Mouse (Mus musculus) left cerebral cortex, adult 6 months (tissue): Measurements from ENCODE around the gene Lysmd1. TPM values are rescaled to one million over a fixed set of nuclear protein-coding genes. Genes with fewer than 3 reads are reported as not detected.

Experiments used
- long read RNA-seq, 2 experiments: library from polyadenylated mRNA; unstranded; transcript quantifications; one replicate each; pipeline ENCODE4 v2.0.0; 2019 to 2020
- polyA plus RNA-seq: library from polyadenylated mRNA; unstranded; fragments of <200 nt; fragmentation: Nextera tagmentation; gene quantifications from 2 replicates; pipeline ENCODE4 v1.2.3, GENCODE M21; 2021

Lysmd1 gene
- polyA plus RNA-seq: 11.0 and 11.8 TPM in 2 replicates
- long read RNA-seq, experiment 1, transcript Lysmd1-201 (3 exons, 2,394 nt): major isoform, 92 of 95 reads
- long read RNA-seq, experiment 1, partial matches to known transcripts: 1 of 95 reads
- long read RNA-seq, experiment 1, other reads (novel, unspliced or antisense): 2 of 95 reads
- long read RNA-seq, experiment 2, transcript Lysmd1-201 (3 exons, 2,394 nt): major isoform, 10 of 14 reads
- long read RNA-seq, experiment 2, partial matches to known transcripts: 3 of 14 reads
- long read RNA-seq, experiment 2, other reads (novel, unspliced or antisense): 1 of 14 reads

DNA sequence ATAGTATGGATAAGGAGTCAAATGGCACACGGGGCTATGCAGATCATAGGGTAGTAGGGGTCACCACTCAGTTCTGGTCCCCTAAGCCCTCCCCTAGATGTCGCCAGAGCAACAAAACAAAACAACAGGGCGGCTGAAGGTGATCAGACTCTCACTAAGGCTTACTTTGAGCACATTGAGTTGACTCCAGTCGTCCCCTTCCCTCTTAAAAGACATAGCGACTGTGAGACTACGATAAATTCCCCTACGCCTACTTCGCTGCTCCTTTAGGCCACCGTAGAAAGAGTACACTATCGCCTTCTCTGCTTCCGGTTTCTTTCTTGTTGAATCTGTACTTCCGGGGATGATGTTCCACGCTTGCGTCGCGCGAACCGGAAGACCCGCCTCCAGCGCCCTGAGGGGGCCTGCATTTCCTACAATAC, at the start of gene Lysmd1, which contains the start of gene Scnm1:
Lysmd1 (plus strand) TSS at position 409 of the 422 bp plus-strand sequence.
Scnm1 (minus strand) TSS at position 332 of the 422 bp plus-strand sequence.

DNA sequence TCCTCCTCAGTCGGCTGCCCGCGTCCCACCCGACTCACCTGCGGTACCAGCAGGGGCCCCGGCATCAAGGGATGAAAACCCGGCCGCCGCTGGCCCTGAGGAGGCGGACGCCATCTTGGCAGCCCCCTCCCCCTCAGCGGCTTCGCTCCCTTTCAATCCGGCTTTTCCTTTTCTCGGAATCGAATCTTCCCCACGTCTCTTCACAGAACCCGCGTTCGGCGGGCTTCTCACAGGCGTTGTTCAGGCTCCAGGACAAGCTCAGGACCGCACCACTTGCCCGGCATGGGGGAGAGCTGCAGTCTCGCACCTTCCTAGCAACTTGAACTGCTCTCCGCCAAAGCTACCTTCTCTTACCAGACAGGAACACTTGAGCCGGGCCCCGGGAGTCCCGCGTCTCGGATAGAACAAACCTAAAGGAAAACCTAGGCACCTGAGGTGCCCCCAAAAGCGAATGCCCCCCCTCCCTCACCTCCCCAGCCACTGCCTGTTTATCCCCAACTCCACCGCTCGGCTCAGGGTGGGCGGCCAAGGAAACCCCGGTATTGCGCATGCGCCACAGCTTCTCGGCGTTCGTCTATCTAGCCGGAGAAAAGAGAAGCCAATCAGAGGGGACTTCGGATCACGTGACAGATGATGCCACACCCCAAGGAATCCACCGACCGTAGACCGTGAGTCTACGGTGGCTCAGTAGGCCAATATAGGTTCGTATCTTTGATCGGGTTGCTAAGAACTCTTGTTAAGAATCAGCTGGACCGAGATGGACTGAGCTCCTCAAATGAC, 27.4 kb upstream of the Lysmd1 start, which contains the start of gene Pip5k1a:
Pip5k1a (minus strand) TSS at position 593 of the 780 bp plus-strand sequence.

DNA sequence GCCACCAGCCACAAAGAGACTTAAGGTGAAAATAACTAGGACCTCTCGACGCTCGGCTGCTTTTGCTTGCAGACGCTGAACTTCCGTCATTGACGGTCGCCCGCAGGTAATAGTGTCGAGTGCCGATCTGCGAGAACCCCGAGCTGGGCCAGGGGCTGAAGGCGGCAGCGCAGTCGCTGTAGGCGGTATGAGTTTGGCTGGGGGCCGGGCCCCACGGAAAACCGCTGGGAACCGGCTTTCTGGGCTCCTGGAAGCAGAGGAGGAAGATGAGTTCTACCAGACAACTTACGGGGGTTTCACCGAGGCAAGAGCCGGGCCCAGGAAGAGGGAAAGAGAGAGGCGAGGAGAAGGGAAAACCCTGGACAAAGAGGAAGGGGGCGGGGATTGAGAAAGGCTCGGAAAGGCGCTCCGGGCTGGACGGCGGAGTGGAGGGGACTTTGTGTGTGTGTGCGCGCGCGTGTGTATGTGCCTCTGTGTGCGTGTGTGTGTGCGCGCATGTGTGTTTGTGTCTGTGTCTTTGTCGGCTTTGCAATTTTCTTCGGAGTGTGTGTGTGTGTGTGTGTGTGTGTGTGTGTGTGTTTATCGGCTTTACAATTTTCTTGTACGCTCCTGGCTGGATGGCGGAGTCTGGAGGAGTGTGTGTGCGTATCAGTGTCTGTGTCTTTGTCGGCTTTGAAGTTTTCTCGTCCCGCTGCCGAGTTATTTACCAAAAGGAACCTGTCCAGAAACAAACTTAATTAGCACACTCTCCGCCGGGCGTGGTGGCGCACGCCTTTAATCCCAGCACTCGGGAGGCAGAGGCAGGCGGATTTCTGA, 22.8 kb upstream of the Lysmd1 start, which contains the start of gene Vps72:
Vps72 (plus strand) TSS at position 112 of the 816 bp plus-strand sequence.

DNA sequence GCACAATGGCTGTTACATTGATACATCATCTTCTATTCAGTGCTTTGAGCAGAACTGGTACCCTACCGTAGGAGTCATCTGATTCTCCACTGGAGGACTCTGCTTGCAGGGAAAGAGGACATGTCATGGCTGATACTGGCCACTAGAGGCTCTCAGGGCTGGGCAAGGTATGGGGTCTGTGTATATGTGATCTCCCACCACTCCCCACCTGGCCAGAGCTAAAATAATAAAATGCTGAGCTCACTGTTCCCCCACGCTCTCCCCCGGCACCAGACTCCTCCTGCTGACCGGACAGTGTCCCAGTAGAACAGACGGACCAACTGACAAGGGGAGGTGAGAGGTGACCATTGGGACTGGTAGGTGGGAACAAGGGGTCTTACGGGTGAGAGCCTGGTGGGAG, 9.6 kb upstream of the Lysmd1 start, which contains the start of gene Tmod4:
Tmod4 (plus strand) TSS at position 231 of the 400 bp plus-strand sequence.

DNA sequence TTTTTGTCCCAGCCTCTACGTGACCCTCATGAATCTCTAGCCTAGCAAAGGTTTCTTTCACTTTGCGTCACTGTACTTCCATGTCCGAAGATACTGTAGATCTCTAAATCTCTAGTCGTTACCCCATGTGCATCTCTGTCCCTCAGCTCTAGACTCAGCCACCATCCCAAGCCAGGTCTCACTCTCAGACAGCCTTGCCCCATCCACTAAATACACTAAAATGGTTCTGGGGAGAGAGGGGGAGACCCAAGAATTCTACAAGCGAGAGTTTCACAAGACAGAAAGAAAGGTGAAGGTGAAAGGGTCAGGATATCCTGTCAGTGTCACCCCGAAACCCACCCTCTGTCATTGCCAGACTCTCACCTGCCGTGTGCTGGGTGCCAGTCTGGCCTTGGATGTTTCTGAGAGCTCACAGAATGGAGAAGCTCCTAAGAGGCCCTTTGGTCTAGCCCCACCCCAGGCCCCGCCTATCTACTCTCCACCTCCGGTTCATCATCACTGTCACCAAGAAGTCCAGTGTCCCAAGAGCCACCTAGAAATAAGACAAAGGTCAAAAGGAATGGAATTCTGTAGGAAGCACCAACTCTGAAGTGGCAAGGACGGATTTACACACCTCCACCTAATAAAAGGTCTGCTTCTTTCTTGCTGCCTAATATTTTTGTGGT, 8.2 kb downstream of the Lysmd1 start, which contains the start of gene Tnfaip8l2:
Tnfaip8l2 (minus strand) TSS at position 409 of the 665 bp plus-strand sequence.

DNA sequence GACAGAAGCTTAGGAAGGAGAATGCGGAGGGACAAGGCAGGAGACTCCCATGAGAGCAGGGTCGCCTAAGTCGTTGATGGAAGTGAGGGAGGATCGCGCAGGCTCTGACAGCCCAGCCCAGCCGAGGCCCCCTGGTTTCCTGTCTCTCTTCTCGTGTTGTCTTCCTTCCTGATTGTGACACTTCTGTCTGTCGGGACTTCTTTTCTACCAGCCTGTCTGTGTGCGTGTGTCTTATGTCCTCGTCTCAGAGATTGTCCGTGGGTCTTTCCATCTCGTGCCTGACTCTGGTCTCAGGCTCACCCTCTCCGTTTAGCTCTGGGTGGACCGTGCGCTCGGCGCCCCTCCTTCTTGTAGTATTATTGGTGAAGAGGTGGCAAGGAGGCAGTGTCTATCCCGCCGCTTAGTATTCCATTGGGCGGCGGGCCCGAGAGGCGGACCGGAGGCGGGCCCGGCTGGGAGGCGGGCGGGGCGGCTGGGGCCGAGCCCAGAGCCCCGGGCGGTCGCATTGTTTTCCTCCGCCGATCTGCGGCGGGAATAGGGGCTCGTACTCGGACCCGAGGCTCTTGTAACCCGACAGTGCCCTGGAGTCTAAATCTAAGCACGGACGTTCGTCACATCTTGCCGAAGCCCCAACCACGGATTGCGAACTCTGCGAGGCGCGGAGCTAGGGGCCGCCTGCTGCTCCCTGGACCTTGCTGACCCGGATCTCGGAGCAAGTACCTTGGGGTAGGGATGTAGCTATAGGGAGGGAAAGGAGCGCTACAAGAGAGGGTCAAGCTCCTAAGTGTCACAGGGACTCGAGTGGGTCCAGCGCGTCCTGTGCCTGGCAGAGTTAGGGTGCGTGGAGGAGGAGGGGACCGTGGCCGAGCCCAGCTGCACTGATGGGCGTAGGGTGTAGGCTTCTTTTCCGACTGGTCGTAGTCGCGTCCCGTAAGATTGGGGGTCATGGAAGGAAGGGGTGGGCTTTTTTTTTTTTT, 26.4 kb downstream of the Lysmd1 start, which contains the start of gene Sema6c:
Sema6c (plus strand) TSS at position 471 of the 977 bp plus-strand sequence.

Other genes starting within 250 kb of the Lysmd1 start
- gene Psmb4, start 247.1 kb upstream of the Lysmd1 start, polyA plus RNA-seq: 171 and 200 TPM in 2 replicates
- 28.8 and 31.0 TPM in 2 replicates for gene Selenbp1, start 201.0 kb upstream of the Lysmd1 start, polyA plus RNA-seq
- 1.3 and 3.1 TPM in 2 replicates for gene Rfx5, start 180.0 kb upstream of the Lysmd1 start, polyA plus RNA-seq
- gene Pi4kb, start 159.4 kb upstream of the Lysmd1 start, polyA plus RNA-seq: 9.5 and 10.9 TPM in 2 replicates
- 4.1 and 7.6 TPM in 2 replicates for gene Zfp687, start 118.6 kb upstream of the Lysmd1 start, polyA plus RNA-seq
- gene Psmd4, start 91.5 kb upstream of the Lysmd1 start, polyA plus RNA-seq: 194 and 247 TPM in 2 replicates
- gene Pip5k1a, start 27.2 kb upstream of the Lysmd1 start, polyA plus RNA-seq: 7.9 and 12.4 TPM in 2 replicates
- gene Vps72, start 23.1 kb upstream of the Lysmd1 start, polyA plus RNA-seq: 42.8 and 51.5 TPM in 2 replicates
- gene Tmod4, start 9.6 kb upstream of the Lysmd1 start, polyA plus RNA-seq: 0.14 and 0.18 TPM in 2 replicates
- 63.0 and 67.8 TPM in 2 replicates for gene Scnm1, start 77 bp upstream of the Lysmd1 start, polyA plus RNA-seq
- 2.5 and 3.2 TPM in 2 replicates for gene Tnfaip8l2, start 8.3 kb downstream of the Lysmd1 start, polyA plus RNA-seq
- gene Sema6c, start 26.4 kb downstream of the Lysmd1 start, polyA plus RNA-seq: 1.2 and 5.5 TPM in 2 replicates
- 0.60 TPM in 2 replicates for gene Gabpb2, start 83.8 kb downstream of the Lysmd1 start, polyA plus RNA-seq
- gene Cdc42se1, start 94.6 kb downstream of the Lysmd1 start, polyA plus RNA-seq: 58.2 and 71.3 TPM in 2 replicates
- 282 and 287 TPM in 2 replicates for gene Mllt11, start 98.1 kb downstream of the Lysmd1 start, polyA plus RNA-seq
- gene Gm128, start 107.5 kb downstream of the Lysmd1 start, polyA plus RNA-seq: 0.13 and 0.21 TPM in 2 replicates
- gene Bnipl, start 117.1 kb downstream of the Lysmd1 start, polyA plus RNA-seq: not detected in 2 replicates
- gene Mindy1, start 147.3 kb downstream of the Lysmd1 start, polyA plus RNA-seq: 16.3 and 19.4 TPM in 2 replicates
- gene Prune1, start 148.0 kb downstream of the Lysmd1 start, polyA plus RNA-seq: 13.7 and 17.6 TPM in 2 replicates
- 0.15 and 0.21 TPM in 2 replicates for gene Anxa9, start 173.1 kb downstream of the Lysmd1 start, polyA plus RNA-seq
- gene Cers2, start 180.7 kb downstream of the Lysmd1 start, polyA plus RNA-seq: 37.2 and 43.9 TPM in 2 replicates
- gene Setdb1, start 223.1 kb downstream of the Lysmd1 start, polyA plus RNA-seq: 7.5 and 9.8 TPM in 2 replicates